Mouse (Mus musculus): ENCODE data around the gene Plk1. TPM values are rescaled to one million over a fixed set of nuclear protein-coding genes. Genes with fewer than 3 reads are reported as not detected.

Gene Plk1
- polyA plus RNA-seq, 1 experiment from 2014 or later, result 122 TPM

DNA sequence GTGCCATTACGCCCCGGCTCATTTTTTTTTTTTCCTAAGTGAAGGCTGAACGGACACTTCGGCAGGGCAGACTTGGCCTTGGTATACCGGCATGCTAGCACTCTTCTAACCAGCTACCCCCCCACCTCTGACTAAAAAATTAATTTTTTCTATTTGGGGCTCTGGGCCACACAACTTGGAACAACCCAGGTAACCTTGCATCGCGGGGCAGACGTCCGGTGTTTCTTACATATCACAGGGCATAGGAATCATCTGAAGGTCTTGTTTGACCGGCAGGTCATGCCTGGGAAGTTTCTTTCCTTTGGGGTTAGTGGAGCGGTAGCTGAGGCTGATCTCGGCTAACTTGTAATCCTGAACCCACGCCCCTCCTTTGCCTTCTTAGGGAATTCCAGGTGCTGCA is 751 bp upstream of the Plk1 start:
- no peaks in the 10 kb centered on the region for H3K9me3 ChIP-seq
- peak overlapping the region; percentile 92 for H3K4me2 ChIP-seq (replicated peaks)
- no peaks in the 10 kb centered on the region for H3K27me3 ChIP-seq (replicated peaks)
- H3K4me3 ChIP-seq (replicated peaks), result peak overlapping the region; percentile 85
- peak overlapping the region; percentile 60 for H3K9ac ChIP-seq
- peak overlapping the region; percentile 90 for H3K27ac ChIP-seq
- H3K36me3 ChIP-seq, result peaks cover 9% of the 10 kb centered on the region
- H3K4me1 ChIP-seq (replicated peaks), result peaks cover 27% of the 10 kb centered on the region
- ATAC-seq, result no peak
- WGBS, result 4% methylated on average over 13 of the region's 13 CpGs

DNA sequence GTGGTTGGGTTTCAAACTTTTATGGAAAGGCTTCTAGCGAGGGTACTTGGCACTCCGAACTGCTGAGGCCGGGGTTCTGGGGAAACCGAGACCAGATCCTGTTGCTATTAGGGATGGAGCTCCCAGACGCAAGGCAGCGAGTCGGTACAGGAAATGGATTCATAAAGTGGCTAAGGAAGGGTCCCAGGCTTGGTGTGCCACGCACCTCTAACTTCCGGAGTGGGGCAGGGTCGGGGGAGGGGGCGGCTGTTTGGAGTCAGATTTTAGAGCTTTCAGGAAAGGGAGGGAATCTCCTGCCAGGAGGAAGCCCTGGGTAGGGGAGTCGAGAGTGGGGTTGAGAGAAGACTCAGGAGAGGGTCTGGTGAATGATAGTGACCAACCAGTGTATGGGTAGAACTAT is 798 bp downstream of the Plk1 start:
- 1% methylated on average over 12 of the region's 12 CpGs for WGBS
- Histone ChIP-seq H3K9ac (peak overlapping the region; percentile 63), H3K27ac (peak overlapping the region; percentile 90), H3K9me3 (no peaks in the 10 kb centered on the region), H3K36me3 (peaks cover 14% of the 10 kb centered on the region), H3K4me1 (replicated peaks) (peaks cover 27% of the 10 kb centered on the region), H3K4me2 (replicated peaks) (peak overlapping the region; percentile 92), H3K27me3 (replicated peaks) (no peaks in the 10 kb centered on the region), H3K4me3 (replicated peaks) (peak overlapping the region; percentile 85)
- ATAC-seq, result no peak

DNA sequence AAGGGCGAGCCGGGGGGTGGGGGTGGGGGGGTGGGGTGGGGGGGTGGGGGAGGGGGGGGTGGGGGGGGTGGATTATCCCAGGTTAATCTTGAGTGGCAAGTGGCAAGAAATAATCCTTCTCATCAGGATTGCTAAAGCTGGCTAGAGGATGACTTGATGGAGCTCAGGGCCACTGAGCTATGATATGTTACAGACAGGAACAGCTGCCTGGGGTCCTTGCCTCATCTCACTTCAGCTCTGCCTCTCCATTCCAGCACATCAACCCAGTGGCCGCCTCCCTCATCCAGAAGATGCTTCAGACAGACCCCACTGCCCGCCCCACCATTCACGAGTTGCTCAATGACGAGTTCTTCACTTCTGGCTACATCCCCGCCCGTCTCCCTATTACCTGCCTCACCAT is 4.5 kb downstream of the Plk1 start:
- no peaks in the 10 kb centered on the region for H3K9me3 ChIP-seq
- 91% methylated on average over 8 of the region's 8 CpGs for WGBS
- no peaks in the 10 kb centered on the region for H3K27me3 ChIP-seq (replicated peaks)
- no peak overlapping the region for H3K4me3 ChIP-seq (replicated peaks)
- H3K4me1 ChIP-seq (replicated peaks), result peaks cover 18% of the 10 kb centered on the region
- H3K36me3 ChIP-seq, result peaks cover 40% of the 10 kb centered on the region
- ATAC-seq, result no peak
- H3K27ac ChIP-seq, result no peak overlapping the region
- no peak overlapping the region for H3K4me2 ChIP-seq (replicated peaks)
- H3K9ac ChIP-seq, result no peak overlapping the region

DNA sequence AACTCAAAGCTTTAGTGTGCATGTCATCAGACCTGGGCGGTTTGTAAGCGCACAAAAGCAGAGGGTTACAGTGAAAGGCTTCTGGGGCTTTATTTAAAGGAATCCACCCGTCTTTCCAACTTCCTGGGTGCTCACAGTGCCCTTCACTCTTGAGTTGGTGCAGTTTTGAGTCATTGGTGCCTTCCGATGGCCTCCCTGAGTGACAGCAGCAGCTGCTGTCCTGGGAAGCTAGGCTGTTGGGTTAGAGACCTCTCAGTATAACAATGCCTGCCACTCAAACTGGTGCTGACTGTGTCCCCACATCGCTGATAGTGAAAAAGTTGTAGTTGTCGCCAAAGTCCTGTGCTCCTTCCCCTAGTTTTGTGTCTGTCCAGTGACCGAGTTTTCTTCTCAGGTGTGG is 8.0 kb downstream of the Plk1 start:
- H3K36me3 ChIP-seq, result peaks cover 58% of the 10 kb centered on the region
- H3K9ac ChIP-seq, result no peak overlapping the region
- no peaks in the 10 kb centered on the region for H3K27me3 ChIP-seq (replicated peaks)
- ATAC-seq, result no peak
- H3K4me1 ChIP-seq (replicated peaks), result no peaks in the 10 kb centered on the region
- 94% methylated on average over 7 of the region's 7 CpGs for WGBS
- H3K4me3 ChIP-seq (replicated peaks), result no peak overlapping the region
- H3K4me2 ChIP-seq (replicated peaks), result no peak overlapping the region
- no peak overlapping the region for H3K27ac ChIP-seq
- no peaks in the 10 kb centered on the region for H3K9me3 ChIP-seq

- Histone ChIP-seq H3K9me3 (no peaks in the 10 kb centered on the region), H3K27ac (no peak overlapping the region), H3K4me2 (replicated peaks) (no peak overlapping the region), H3K9ac (no peak overlapping the region), H3K4me1 (replicated peaks) (no peaks in the 10 kb centered on the region), H3K4me3 (replicated peaks) (no peak overlapping the region), H3K27me3 (replicated peaks) (no peaks in the 10 kb centered on the region), H3K36me3 (peaks cover 43% of the 10 kb centered on the region)
- 78% methylated on average over 6 of the region's 6 CpGs for WGBS
- ATAC-seq, result no peak
Observed at GRCm38 (mm10) chr7:122170705-122171104, 11.5 kb downstream of the Plk1 start.

DNA sequence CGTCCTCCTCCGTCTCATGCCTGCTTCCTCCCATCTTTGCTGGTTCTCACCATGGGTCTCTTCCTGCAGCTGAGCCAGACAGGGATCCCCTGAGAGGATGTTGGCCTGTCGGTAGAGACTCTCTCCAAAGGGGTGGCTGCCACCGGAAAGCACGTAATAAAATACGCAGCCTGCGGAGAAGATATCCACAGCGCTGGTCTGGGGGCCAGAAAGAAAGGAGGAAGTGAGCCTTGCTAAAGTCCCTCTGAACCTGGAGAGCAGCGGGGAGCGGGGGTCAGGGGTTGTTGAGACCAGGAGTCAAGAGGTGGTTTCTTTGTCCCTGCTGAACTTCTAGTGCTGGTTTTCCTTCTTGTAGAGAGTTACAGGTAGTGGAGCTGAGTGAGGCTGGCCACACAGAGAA is 12.4 kb downstream of the Plk1 start:
- ATAC-seq, result no peak
- no peaks in the 10 kb centered on the region for H3K4me1 ChIP-seq (replicated peaks)
- H3K36me3 ChIP-seq, result peaks cover 34% of the 10 kb centered on the region
- H3K27ac ChIP-seq, result no peak overlapping the region
- no peak overlapping the region for H3K9ac ChIP-seq
- no peaks in the 10 kb centered on the region for H3K9me3 ChIP-seq
- WGBS, result 67% methylated on average over 10 of the region's 10 CpGs
- H3K4me2 ChIP-seq (replicated peaks), result no peak overlapping the region
- no peaks in the 10 kb centered on the region for H3K27me3 ChIP-seq (replicated peaks)
- H3K4me3 ChIP-seq (replicated peaks), result no peak overlapping the region

GRCm38 (mm10) chr7:122180720-122181119 is 21.5 kb downstream of the Plk1 start:
- Histone ChIP-seq H3K9ac (no peak overlapping the region), H3K4me2 (replicated peaks) (no peak overlapping the region), H3K27me3 (replicated peaks) (no peaks in the 10 kb centered on the region), H3K4me1 (replicated peaks) (0 out of 2 replicates have a peak, but pooled peaks cover 5% of the 10 kb centered on the region), H3K27ac (no peak overlapping the region), H3K36me3 (no peaks in the 10 kb centered on the region), H3K4me3 (replicated peaks) (no peak overlapping the region), H3K9me3 (no peaks in the 10 kb centered on the region)
- no peak for ATAC-seq
- WGBS, result 91% methylated on average over 7 of the region's 7 CpGs

DNA sequence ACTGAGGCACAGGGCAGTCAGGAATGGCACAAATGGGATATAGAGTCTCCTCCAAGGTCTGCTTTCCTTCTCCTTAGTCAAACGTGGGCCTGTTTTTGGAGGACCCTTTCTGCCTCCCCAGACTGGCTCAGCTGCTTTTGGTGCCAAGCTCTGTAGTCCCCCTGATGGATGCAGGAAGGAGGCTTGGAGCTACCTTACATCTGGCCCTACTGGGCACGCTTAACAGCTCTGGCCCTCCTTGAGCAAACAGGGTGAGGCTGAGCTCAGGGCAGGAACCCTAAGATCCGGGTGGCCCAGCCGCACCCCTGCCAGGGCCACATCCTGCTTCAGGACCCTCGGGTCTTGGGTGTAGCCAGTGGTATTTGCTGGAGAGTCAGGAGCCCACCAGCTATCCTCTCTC is 25.3 kb downstream of the Plk1 start:
- no peak overlapping the region for H3K27ac ChIP-seq
- no peak overlapping the region for H3K4me3 ChIP-seq (replicated peaks)
- H3K4me1 ChIP-seq (replicated peaks), result 0 out of 2 replicates have a peak, but pooled peaks cover 8% of the 10 kb centered on the region
- H3K9ac ChIP-seq, result no peak overlapping the region
- no peaks in the 10 kb centered on the region for H3K9me3 ChIP-seq
- WGBS, result 48% methylated on average over 5 of the region's 5 CpGs
- ATAC-seq, result peak; percentile 65
- no peaks in the 10 kb centered on the region for H3K27me3 ChIP-seq (replicated peaks)
- no peak overlapping the region for H3K4me2 ChIP-seq (replicated peaks)
- H3K36me3 ChIP-seq, result no peaks in the 10 kb centered on the region

- ATAC-seq, result peak; percentile 40; the same call in 1 of the 2 replicates
- H3K27me3 ChIP-seq (replicated peaks), result no peaks in the 10 kb centered on the region
- 0 out of 2 replicates have a peak within 1 kb of the TSS, but pooled peaks have one; percentile 10 for H3K9ac ChIP-seq
- H3K27ac ChIP-seq, result no peak within 1 kb of the TSS
- H3K4me3 ChIP-seq (replicated peaks), result no peak within 1 kb of the TSS
- WGBS, result 13% methylated on average over 17 of the region's 17 CpGs
- 0 out of 2 replicates have a peak, but pooled peaks cover 8% of the 10 kb centered on the region for H3K4me1 ChIP-seq (replicated peaks)
- no peaks in the 10 kb centered on the region for H3K9me3 ChIP-seq
- peak within 1 kb of the TSS; percentile 34 for H3K4me2 ChIP-seq (replicated peaks)
- no peaks in the 10 kb centered on the region for H3K36me3 ChIP-seq
Observed at GRCm38 (mm10) chr7:122186043-122186442, 26.8 kb downstream of the Plk1 start, which contains the start of gene Ern2. Gene Ern2 (minus strand): TSS chr7:122186207.

GRCm38 (mm10) chr7:122189484-122189883 is 30.2 kb downstream of the Plk1 start:
- ATAC-seq, result no peak
- H3K9me3 ChIP-seq, result no peaks in the 10 kb centered on the region
- H3K4me3 ChIP-seq (replicated peaks), result no peak overlapping the region
- H3K27me3 ChIP-seq (replicated peaks), result no peaks in the 10 kb centered on the region
- H3K36me3 ChIP-seq, result no peaks in the 10 kb centered on the region
- 38% methylated on average over 7 of the region's 7 CpGs for WGBS
- no peak overlapping the region for H3K4me2 ChIP-seq (replicated peaks)
- no peak overlapping the region for H3K27ac ChIP-seq
- no peak overlapping the region for H3K9ac ChIP-seq
- H3K4me1 ChIP-seq (replicated peaks), result 0 out of 2 replicates have a peak, but pooled peaks cover 7% of the 10 kb centered on the region

- no peak overlapping the region for H3K9ac ChIP-seq
- 61% methylated on average over 10 of the region's 10 CpGs for WGBS
- ATAC-seq, result no peak
- H3K27ac ChIP-seq, result no peak overlapping the region
- H3K4me3 ChIP-seq (replicated peaks), result no peak overlapping the region
- no peaks in the 10 kb centered on the region for H3K27me3 ChIP-seq (replicated peaks)
- H3K36me3 ChIP-seq, result no peaks in the 10 kb centered on the region
- no peaks in the 10 kb centered on the region for H3K4me1 ChIP-seq (replicated peaks)
- H3K4me2 ChIP-seq (replicated peaks), result no peak overlapping the region
- H3K9me3 ChIP-seq, result no peaks in the 10 kb centered on the region
Observed at GRCm38 (mm10) chr7:122191097-122191496, 31.9 kb downstream of the Plk1 start.

GRCm38 (mm10) chr7:122193919-122194318 is 34.7 kb downstream of the Plk1 start:
- no peak for ATAC-seq
- no peak overlapping the region for H3K4me2 ChIP-seq (replicated peaks)
- no peak overlapping the region for H3K27ac ChIP-seq
- no peak overlapping the region for H3K4me3 ChIP-seq (replicated peaks)
- H3K9me3 ChIP-seq, result no peaks in the 10 kb centered on the region
- H3K36me3 ChIP-seq, result no peaks in the 10 kb centered on the region
- no peaks in the 10 kb centered on the region for H3K27me3 ChIP-seq (replicated peaks)
- no peak overlapping the region for H3K9ac ChIP-seq
- H3K4me1 ChIP-seq (replicated peaks), result no peaks in the 10 kb centered on the region

DNA sequence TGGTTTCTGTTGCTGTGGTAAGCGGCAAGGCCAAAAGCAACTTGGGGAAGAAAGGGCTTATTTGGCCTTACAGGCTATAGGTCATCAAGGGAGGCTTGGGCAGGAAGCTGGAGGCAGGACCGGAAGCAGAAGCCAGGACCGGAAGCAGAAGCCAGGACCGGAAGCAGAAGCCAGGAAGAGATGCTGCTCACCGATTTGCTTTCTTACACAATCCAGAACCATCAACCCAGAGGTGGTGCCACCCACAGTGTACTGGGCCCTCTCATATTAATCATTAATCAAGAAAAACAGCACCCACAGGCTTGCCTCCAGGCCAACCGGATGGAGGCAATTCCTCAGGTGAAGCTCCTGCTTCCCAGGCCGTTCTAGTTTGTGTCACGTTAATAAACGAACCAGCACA is 37.5 kb downstream of the Plk1 start:
- H3K9me3 ChIP-seq, result no peaks in the 10 kb centered on the region
- H3K36me3 ChIP-seq, result no peaks in the 10 kb centered on the region
- no peak overlapping the region for H3K9ac ChIP-seq
- H3K27ac ChIP-seq, result no peak overlapping the region
- ATAC-seq, result 0 out of 2 replicates have a peak, but pooled peaks have one; percentile 48
- 71% methylated on average over 9 of the region's 9 CpGs for WGBS
- H3K27me3 ChIP-seq (replicated peaks), result no peaks in the 10 kb centered on the region
- H3K4me2 ChIP-seq (replicated peaks), result no peak overlapping the region
- no peak overlapping the region for H3K4me3 ChIP-seq (replicated peaks)
- no peaks in the 10 kb centered on the region for H3K4me1 ChIP-seq (replicated peaks)
